Mouse (Mus musculus) central nervous system, embryonic 11.5 days (tissue): Measurements from ENCODE around the gene 2610042L04Rik. TPM values are rescaled to one million over a fixed set of nuclear protein-coding genes. Genes with fewer than 3 reads are reported as not detected.

Experiments used
- polyA plus RNA-seq: library from polyadenylated mRNA; depleted of rRNA; stranded (reverse); fragments of >200 nt; gene quantifications from 2 replicates; pipeline ENCODE4 v1.2.3, GENCODE M21; 2012; rRNA removed

Gene 2610042L04Rik
- polyA plus RNA-seq: 0.35 and 1.1 TPM in 2 replicates

GRCm38 (mm10) chr14:4334476-4335080, at the start of gene 2610042L04Rik:
TSS of gene 2610042L04Rik (plus strand) at chr14:4334763.

DNA sequence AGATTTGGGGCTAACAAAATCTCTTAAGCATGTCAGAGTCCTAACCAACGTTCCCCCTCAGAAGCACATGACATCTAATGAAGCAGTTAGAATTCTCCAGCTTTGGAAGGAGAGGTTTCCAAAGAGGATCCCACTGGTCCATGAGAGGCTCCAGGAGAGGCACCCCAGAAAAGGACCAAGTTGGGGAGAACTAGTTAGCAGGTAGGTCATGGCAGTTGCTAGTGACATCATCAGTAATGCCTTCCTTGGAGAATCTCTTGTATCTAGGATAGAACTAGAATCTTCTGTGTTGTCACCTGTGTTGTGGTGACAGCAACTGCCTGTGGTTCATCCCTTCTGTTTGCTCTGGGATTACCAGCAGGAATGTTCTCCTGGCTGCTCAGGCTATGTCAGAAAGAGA, 17.6 kb upstream of the 2610042L04Rik start, which contains the start of gene Gm3149:
Gm3149 (plus strand) TSS at position 301 of the 400 bp plus-strand sequence.

DNA sequence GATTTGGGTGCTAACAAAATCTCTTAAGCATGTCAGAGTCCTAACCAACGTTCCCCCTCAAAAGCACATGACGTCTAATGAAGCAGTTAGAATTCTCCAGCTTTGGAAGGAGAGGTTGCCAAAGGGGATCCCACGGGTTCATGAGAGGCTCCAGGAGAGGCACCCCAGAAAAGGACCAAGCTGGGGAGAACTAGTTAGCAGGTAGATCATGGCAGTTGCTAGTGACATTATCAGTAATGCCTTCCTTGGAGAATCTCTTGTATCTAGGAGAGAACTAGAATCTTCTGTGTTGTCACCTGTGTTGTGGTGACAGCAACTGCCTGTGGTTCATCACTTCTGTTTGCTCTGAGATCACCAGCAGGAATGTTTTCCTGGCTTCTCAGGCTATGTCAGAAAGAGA, 62.7 kb downstream of the 2610042L04Rik start, which contains the start of gene Gm3159:
Gm3159 (plus strand) TSS at position 301 of the 400 bp plus-strand sequence.

Other genes with a start within 250 kb of the 2610042L04Rik start
- gene Gm8108, start 224.2 kb upstream of the 2610042L04Rik start, polyA plus RNA-seq: 1.1 and 2.5 TPM in 2 replicates
- gene Gm3127, start 169.7 kb upstream of the 2610042L04Rik start, polyA plus RNA-seq: 0.04 TPM in 1 of 2 replicates, not detected in the other
- gene Gm2974, start 152.2 kb upstream of the 2610042L04Rik start, polyA plus RNA-seq: 0.60 and 1.6 TPM in 2 replicates
- gene Gm3138, start 85.1 kb upstream of the 2610042L04Rik start, polyA plus RNA-seq: not detected in 2 replicates
- gene Gm3149, start 17.5 kb upstream of the 2610042L04Rik start, polyA plus RNA-seq: not detected in 2 replicates
- gene Gm3159, start 62.8 kb downstream of the 2610042L04Rik start, polyA plus RNA-seq: not detected in 2 replicates
- 0.62 and 1.3 TPM in 2 replicates for gene Gm3164, start 80.7 kb downstream of the 2610042L04Rik start, polyA plus RNA-seq
- 3.3 and 5.4 TPM in 2 replicates for gene Gm3173, start 96.2 kb downstream of the 2610042L04Rik start, polyA plus RNA-seq
- gene Gm3182, start 147.0 kb downstream of the 2610042L04Rik start, polyA plus RNA-seq: 0.04 TPM in 1 of 2 replicates, not detected in the other
- not detected in 2 replicates for gene Gm3047, start 220.6 kb downstream of the 2610042L04Rik start, polyA plus RNA-seq